Mouse (Mus musculus) erythroblast, embryonic 14.5 days (primary cell): ENCODE data around the gene Ccs.
A peak's percentile ranks its signal among the peaks of the same experiment; 100 is the strongest.

Experiments used
- GATA1 ChIP-seq: IDR thresholded peaks from 2 replicates; pipeline ENCODE4 v1.6.1; 2012; ENCODE audit warnings: low read length, inconsistent platforms, mixed read lengths
- TAL1 ChIP-seq: IDR thresholded peaks from 3 replicates; pipeline ENCODE4 v1.6.1; 2012; ENCODE audit warnings: low read length, inconsistent platforms, mixed read lengths

- TF ChIP-seq GATA1, result peak; percentile 94
- no peak for TF ChIP-seq TAL1
These were observed 39.5 kb upstream of the Ccs start, which contains the start of gene Zdhhc24 for GRCm38 (mm10) chr19:4878405-4879323.
